Mouse (Mus musculus): ENCODE measurements around the gene Igsf8.
A peak's percentile ranks its signal among the peaks of the same experiment; 100 is the strongest.

The Igsf8 gene

DNA sequence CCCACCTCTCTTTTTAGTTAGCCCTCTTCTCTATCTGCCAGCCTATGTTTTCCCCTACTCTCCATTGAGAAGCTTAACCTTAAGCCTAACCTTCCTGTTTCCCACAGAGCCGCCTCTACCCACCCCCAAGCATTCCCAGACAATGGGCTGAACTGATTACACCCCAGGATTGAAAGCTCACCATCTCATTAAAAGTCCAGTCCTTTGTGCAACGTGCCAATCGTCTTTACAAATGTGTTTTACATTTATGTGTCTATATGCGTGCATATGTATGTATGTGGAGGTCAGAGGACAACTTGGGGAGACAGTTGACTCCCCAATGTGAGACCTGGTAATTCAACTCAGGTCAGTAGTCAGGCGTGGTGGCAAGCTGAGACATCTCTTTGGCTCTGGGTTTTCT lies 61.9 kb downstream of the Igsf8 start:
- DNase-seq (ENCODE audit: low spot score in 2 of 2): no peak

DNA sequence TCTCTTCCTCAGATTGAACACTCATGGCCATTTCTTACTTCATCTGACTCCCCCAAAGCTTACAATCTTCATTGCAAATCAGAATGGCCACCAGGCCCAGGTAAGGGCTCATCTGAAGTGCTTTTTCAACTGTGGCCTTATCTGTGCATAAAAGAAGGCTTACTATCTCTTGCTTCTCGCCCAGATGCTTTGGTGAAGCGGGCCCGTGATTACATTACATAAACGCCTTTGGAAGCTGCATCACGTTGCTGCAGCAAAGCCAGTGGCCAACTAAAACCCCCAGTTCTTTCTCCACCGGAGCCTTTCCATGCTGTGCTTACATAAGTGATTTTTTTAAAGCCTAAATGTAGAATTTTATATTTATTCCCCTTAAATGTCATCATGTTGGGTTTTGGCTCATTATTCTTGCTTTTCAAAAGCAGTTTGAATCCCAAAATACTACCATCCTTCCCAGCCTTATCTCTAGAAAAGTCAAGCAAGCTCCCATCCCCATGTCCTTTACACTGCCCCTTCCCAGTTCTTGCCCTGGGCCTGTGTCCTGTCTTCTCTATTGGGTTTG lies 62.4 kb downstream of the Igsf8 start:
- DNase-seq (ENCODE audit: low spot score in 2 of 2): no peak

DNA sequence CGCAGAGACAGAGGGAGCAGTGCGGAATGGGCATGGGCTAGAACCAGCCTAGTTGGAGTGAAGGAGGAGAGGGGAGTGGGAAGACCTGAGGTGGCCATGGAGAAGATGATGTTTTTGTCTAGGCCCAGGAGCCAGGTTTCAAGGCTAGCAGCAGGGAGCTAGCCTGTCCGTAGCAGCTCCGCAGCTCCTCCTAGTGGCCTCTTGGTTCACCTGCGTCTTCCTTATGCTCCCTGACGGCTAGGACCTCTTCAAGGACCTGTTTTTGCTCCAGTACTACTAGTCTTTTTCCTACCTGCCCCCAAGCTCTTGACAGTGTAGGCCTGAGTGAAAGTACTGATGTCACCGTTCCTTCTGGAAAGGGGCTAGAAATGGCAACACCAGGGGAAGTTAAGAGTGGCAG lies 63.3 kb downstream of the Igsf8 start:
- DNase-seq (ENCODE audit: low spot score in 2 of 2): peak; percentile 51 to 73

- DNase-seq (ENCODE audit: low spot score in 2 of 2): peak; percentile 44 to 75
These were observed 64.5 kb downstream of the Igsf8 start for GRCm38 (mm10) chr1:172325680-172326535.

DNA sequence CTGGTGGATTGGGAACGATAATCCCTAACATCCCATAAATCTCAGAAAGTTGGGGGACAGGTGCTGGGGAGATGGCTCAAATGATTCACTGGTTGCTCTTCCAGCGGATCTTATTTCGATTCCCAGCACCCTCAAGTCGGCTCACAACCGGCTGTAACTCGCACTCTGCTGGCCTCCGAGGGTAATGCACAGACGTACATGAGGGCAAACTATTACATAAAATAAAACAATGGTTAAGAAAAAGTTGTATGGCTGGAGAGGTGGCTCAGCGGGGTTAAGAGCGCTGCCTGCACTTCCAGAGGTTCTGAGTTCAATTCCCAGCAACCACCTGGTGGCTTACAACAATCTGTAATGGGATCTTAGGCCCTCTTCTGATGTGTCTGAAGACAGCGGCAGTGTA lies 65.2 kb downstream of the Igsf8 start:
- no peak for DNase-seq (ENCODE audit: low spot score in 2 of 2)

DNA sequence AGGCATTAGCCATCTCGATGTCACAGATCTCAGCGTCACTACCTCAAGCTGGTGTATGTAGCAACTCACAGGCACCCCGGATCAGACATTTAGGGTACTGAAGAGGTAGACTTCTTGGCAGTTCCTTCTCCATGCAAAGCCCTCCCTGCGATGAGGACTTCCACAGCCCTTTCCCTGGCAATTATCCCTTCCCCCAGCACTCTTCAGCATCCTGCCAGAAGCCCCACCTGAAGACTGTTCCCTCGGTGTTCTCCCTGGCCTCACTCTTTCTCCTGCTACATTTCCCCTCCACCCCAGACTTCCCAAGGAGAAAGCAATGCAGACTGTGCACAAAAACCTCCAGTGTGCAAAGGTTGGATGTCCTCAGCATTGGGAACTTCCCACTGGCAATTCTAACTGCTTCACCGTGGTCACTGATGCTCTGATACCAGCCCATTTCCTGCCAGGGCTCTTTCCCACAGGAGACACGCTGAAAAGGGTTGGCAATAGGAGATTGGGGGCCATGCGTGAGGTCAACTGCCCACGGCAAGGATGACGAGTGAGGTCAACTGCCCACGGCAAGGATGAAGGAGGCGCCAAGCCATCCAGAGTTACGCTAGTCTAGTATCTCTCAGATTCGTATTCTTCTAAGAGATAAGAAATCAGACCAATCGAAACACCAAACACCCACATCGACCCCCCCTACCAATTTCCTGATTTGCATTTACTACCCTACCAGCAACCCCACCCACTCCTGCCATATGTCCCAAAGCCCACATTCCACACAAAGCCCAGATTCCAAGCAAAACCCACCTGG lies 66.0 kb downstream of the Igsf8 start:
- DNase-seq (ENCODE audit: low spot score in 2 of 2): no peak

DNA sequence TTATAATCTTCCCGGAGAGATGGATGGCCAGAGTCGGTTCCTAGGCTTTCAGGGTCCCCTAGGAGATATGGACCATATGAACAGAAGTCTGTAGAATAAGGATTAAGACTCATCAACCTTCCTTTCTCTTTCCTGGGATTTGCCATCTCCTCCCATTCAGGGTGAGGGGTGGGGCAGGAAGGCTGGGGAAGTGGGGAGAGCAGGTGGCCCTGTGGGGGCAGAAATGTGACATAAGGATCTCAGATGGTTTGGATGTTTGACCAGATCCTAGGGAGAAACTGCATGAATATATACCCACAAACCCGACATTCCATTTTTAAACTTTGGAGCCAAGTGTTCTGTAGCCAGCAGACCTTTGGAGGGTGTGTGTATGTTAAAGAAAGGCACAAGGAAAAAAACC lies 66.6 kb downstream of the Igsf8 start:
- no peak for DNase-seq (ENCODE audit: low spot score in 2 of 2)

DNA sequence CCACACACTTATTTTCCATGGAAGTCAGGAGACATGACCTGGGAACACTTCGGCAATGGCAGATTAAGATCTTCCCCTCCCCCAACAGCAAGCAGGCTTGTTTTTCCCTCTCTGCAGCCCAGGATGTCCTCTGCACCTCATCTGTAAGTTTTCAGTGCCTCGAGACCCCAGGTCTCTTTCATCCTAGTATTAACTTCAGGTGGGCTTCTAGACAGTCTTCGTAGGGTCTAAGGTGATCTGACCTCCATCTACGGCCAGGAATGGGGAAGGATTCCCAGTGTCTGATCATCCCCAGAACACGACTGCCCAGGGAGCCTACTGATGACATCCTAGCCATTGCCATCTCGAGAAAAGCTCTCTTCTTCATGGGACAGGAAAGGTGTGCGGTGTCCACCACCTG lies 67.0 kb downstream of the Igsf8 start:
- DNase-seq (ENCODE audit: low spot score in 2 of 2): no peak

DNA sequence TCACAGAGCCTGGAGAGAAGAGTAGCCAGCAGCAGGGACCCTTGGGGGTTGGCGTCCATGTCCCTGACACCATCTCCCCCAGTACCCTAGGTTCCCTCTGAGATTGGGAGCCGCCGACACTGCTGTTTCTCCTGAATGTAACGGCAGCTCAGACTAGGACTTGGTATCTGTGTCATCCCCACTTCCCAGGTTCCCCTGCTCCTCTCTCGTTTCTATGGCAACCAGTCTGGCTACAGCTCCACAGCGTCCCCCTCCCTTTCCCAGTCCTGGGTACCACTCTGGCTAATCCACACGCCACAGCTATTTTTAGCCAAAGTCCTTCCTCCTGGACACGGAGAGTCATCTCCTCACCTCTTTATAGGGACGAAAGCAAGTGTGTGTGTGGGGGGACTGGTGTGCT lies 67.7 kb downstream of the Igsf8 start, which contains the start of gene Kcnj9:
Gene Kcnj9, minus strand, starts transcription at position 188 of the 400 bp plus-strand sequence.
- no peak for DNase-seq (ENCODE audit: low spot score in 2 of 2)

DNA sequence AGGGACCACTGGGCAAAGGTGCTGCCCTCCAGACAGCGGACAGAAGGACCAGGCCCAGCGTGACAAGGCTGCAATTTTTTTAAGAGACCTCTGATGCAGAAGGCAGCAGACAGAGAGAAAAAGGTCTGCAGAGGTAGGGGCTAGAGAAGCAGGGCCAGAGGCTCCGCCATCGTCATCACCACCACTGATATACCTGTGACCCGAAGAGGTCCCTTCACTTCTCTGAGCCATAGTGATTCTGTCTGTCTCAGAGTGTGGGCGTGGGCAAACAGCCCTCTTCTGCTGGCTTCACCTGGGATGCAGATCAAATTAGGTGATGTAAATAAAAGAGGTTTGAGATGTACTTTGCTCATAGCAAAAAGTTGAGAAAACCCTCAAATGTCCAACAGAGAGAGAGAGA lies 68.2 kb downstream of the Igsf8 start:
- no peak for DNase-seq (ENCODE audit: low spot score in 2 of 2)

DNA sequence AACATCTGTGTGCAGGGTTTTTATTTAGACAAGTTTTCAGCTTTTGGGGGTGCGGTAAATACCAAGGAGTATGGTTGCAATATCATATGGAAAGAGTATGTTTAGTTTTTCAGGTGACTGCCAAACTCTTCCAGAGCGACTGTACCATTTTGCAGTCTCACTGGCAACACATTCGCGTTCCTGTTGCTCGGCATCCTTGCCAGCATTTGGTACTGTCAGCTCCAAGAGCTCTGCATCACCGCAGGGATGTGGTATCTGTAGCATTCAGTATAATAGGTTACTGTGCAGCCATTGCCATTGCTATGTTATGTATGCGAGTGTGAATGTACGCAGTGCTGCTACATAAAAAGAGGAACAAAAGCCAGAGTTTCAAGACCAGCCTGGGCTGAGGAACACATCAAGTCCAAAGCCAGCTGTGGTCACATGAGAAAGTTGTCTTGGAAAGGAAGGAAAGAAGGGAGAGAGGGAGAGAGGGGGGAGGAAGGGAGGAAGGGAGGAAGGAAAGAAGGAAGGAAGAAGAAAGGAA lies 70.0 kb downstream of the Igsf8 start:
- DNase-seq (ENCODE audit: low spot score in 2 of 2): no peak

- DNase-seq (ENCODE audit: low spot score in 2 of 2): no peak
These were observed 71.5 kb downstream of the Igsf8 start for GRCm38 (mm10) chr1:172332925-172333324.

DNA sequence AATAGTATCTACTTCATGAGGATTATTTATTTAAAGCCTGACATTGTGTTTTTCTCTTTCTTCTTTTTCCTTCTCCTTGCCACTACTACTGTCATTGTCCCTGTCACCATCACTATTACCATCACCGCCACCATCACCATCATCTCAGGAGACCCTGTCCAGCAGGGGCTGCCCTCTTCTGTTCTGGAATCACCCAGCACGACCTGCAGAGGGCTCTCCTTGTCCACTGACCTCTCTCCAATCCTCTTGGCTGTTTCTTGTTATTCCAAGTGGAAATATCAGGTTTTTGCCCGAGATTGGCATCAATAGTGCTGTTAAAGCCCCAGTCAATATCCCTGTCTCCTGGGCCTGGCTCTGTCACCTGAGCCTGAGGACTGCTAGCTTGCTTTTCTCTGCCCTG lies 72.1 kb downstream of the Igsf8 start:
- DNase-seq (ENCODE audit: low spot score in 2 of 2): no peak

DNA sequence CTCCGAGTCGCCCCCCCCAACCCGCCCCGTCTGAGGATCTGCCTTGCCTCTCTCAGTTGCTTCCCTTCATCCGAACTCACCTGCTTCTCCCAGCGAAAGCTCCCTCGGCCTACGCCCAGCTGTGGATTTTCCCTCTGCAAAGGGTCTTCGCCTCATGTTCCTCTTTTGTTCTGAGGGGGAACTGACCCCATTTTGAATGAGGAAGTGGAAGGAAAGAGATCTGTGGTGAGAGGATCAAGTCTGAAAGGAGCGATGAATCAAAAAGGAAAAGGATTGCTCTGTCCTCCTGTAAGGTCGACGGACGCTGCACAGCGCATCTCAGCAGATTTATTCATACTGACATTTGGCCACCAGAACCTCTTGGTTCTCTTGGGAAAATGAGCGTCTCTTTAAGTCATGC lies 74.4 kb downstream of the Igsf8 start:
- DNase-seq (ENCODE audit: low spot score in 2 of 2): no peak

- no peak for DNase-seq (ENCODE audit: low spot score in 2 of 2)
These were observed 76.2 kb downstream of the Igsf8 start for GRCm38 (mm10) chr1:172337411-172338185.

- peak; percentile 26 to 53 for DNase-seq (ENCODE audit: low spot score in 2 of 2)
These were observed 79.4 kb downstream of the Igsf8 start, which contains the start of gene Kcnj10 for GRCm38 (mm10) chr1:172340729-172341321. Gene Kcnj10, plus strand, starts transcription at chr1:172341210.

- DNase-seq (ENCODE audit: low spot score in 2 of 2): no peak
These were observed 79.9 kb downstream of the Igsf8 start for GRCm38 (mm10) chr1:172341386-172341785.

GRCm38 (mm10) chr1:172342729-172343128 lies 81.3 kb downstream of the Igsf8 start:
- DNase-seq (ENCODE audit: low spot score in 2 of 2): no peak

DNA sequence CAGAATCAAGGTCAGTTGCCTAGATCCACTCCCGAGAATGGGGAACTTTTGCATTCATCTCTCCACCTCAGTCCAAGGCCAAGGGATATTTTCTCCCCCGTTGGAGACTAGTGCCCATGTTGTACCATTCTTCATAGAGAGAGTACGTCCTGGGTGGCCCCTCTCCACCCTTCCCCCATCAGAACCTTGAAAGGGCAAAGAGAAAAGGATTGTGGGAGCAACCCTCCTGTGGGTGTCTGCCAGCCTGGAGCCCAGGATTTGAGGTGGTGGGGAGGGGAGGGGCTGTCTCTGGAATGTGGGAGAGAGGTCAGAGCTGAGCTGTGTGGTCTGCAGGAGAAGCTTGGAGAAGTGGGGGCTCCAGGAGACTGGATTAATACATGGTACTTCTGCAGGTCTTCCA lies 82.5 kb downstream of the Igsf8 start:
- no peak for DNase-seq (ENCODE audit: low spot score in 2 of 2)

GRCm38 (mm10) chr1:172344820-172345219 lies 83.4 kb downstream of the Igsf8 start:
- no peak for DNase-seq (ENCODE audit: low spot score in 2 of 2)

DNA sequence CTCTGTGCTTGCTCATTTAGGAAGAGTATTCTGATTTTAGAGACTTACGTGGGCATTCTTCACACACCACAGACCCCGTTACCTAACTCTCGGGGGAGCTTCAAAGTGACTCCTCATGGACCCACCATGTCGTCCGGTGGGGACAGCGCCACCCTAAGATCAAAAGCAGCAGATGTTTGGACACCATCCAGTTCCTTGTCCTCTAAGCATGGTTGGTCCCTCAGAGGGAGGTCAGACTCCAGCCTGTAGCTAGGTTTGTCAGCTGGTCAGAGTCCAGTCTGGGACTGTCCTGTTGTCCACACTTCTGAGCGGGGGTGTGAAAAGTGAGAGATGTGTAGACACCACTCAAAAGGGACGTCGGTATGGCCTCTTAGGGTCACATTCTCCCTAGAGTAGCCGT lies 85.3 kb downstream of the Igsf8 start:
- DNase-seq (ENCODE audit: low spot score in 2 of 2): no peak
